Mouse (Mus musculus) spleen, adult 12 weeks (tissue): Measurements from ENCODE around the gene Scn4a.
A peak's percentile ranks its signal among the peaks of the same experiment; 100 is the strongest.

Experiments used
- DNase-seq: peaks from one replicate; pipeline ENCODE4 v3.0.0; 2022; ENCODE audit warnings: low spot score

Scn4a gene

GRCm38 (mm10) chr11:106314333-106314812, 38.7 kb downstream of the Scn4a start, which contains the start of gene Cd79b:
TSS of gene Cd79b (minus strand) at chr11:106314762.
- DNase-seq = peak; percentile 40

DNA sequence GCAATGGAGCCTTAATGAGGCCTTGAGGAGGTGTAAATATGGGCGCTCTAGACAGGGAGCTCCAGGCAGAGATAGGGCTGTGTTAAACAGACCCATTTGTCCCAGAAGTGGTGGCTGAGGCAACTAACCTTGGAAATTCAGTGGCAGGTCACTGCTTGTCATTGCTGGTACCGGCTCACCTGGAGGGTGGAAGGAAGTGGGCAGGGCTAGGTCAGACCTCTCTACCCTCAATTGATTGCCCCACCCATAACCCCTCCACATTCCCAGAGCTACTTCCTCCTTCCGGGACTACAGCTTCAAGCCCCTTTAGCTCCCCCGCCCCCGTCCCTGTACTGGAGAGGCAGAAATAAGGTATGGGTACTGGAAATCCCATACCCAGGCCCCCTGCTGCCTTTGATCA, 39.6 kb downstream of the Scn4a start:
- no peak for DNase-seq

DNA sequence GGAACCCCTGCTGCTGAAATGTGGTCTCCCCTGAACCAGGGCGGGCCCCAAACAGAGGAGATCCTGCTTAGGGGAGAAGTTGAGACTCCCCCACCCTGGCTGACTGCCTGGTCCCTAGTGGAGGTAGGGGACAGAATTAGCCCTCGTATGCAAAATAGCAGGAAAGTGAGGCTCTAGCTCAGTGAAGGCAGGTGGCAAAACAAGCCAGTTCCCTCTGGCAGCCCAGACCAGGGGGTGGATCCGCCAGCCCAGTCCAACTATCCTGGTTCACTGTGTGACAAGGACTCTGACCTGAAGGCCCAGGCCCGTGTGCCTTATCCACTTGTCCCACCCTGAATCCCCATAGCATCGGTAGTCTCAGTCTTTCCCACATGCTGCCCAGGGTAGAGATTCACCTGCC, 43.0 kb downstream of the Scn4a start:
- DNase-seq = no peak

DNA sequence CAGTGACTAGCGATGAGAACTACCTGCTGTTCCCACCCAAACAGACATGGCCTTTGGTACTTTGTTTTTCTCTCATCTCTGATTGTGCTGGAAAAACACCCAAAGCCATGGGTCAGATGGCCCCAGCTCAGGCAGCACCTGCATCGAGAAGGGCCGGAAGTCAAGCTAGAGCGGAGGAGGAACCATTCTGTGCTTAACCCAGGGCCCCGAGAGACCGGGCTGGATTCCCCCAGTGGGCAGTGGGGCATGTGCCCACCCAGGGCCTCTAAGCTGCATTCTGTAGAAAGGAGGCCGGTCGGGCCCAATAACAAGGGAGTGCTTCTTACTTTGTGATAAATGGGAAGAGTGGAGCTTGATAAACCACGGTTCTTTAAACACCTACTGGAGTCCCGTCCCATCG, 44.9 kb downstream of the Scn4a start:
- DNase-seq = peak; percentile 44

GRCm38 (mm10) chr11:106307432-106307831, 45.7 kb downstream of the Scn4a start:
- DNase-seq = no peak

DNA sequence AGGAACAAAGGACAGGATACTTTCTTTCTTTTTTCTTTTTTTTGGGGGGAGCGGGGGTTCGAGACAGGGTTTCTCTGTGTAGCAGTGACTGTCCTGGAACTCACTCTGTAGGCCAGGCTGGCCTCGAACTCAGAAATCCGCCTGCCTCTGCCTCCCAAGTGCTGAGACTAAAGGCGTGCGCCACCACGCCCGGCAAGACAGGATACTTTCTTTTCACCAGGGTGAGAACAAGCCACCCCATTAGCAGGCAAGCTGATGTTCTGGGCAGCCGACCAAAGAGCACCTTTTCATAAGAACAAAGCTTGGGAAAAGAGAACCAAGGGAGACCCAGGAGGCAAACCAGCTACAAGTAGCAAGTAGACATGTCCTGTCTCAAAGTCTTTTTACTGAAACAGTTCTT, 46.3 kb downstream of the Scn4a start:
- no peak for DNase-seq

DNA sequence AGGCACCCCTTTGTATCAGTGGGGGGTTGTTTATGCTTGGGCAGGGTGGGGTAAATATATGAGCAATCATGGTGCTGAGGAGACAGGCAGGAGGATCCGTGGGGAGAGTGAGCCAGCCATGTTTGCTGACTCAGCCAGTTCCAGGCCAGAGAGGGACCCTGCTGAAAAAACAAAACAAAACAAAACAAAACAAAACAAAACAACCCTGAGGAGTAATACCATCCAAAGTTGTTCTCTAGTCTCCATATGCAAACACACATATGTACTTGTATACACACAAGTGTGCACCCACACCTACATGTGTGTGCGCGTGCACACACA, 47.1 kb downstream of the Scn4a start:
- no peak for DNase-seq

- no peak for DNase-seq
These were observed 47.6 kb downstream of the Scn4a start for GRCm38 (mm10) chr11:106305348-106306064.

DNA sequence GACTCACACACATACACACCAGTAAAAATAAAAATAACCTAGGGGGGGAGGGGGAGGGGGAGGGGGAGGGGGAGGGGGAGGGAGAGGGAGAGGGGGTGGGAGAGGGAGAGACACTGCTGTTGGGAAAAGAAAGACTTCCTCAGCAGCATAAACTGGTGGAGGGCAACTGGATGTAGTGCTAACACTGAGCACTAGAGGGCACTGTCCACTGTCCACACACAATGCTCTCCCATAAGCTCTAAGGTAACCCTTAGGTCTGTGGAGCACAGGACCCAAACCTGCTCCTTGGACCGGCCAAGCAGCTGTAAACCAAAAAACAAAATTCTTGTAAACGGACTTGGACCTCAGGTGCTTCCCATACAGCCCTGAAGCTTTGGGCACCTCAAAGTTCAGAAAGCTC, 50.5 kb downstream of the Scn4a start:
- DNase-seq = peak; percentile 62

DNA sequence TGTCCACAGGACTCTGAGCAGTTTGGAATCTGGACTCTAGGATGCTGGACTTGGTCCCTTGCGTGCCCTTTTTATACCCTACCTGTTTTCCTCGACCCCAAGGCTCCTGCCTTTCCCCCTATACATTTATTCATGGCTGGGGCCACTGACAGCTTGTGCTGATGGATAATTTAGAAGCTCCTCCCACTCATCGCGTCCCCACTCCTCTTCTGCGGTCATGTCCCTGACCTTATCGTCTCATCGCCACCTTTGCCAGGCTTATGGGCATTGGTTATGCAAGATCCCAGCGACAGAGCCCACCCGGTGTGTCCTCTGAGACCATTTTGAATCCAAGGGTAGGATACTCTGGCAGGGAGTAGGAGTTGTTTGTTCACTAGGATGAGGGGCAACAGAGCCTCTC, 51.3 kb downstream of the Scn4a start, which contains the start of gene Gh:
Gh (minus strand) TSS at position 101 of the 400 bp plus-strand sequence.
- no peak for DNase-seq

- DNase-seq = no peak
These were observed 61.2 kb downstream of the Scn4a start for GRCm38 (mm10) chr11:106291861-106292260.

DNA sequence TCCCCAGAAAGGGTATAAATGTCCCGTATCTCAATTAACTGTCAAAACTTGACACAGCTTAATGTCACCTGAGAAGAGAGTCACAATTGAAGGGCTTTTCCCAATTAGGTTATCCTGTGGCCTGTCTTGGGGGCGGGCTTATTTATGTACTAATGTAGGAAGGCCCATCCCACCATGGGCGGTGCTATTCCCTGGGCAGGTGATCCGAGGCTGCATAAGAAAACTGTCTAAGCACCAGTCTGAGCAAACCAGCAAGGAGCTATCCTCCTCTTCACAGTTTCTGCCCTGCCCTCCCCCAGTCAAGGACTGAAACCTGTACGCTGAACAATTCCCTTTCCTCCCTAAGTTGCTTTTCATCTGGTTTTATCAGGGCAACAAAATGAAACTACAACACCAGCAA, 62.7 kb downstream of the Scn4a start:
- DNase-seq = no peak

GRCm38 (mm10) chr11:106289369-106289768, 63.7 kb downstream of the Scn4a start:
- DNase-seq = no peak

DNA sequence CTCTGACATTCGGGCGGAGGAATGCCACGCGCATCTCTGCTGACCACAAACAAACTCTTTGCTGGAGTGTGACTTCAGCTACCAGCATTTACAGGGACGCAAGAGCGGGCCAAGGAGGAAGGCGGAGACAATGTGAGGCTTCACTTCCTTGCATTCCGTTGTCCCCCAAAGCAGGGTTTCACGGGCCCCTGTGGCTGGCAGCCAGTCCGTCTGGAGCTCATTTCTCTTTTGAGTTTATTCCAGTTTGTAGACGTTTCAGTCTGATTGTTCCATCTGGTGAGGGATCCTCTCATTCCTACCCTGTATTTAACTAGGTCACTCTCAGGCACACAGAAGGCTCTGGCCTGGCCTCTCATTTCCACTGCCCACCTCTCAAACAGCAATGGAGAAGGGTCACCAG, 66.1 kb downstream of the Scn4a start:
- DNase-seq = no peak

- DNase-seq = no peak
These were observed 66.9 kb downstream of the Scn4a start for GRCm38 (mm10) chr11:106286206-106286605.

DNA sequence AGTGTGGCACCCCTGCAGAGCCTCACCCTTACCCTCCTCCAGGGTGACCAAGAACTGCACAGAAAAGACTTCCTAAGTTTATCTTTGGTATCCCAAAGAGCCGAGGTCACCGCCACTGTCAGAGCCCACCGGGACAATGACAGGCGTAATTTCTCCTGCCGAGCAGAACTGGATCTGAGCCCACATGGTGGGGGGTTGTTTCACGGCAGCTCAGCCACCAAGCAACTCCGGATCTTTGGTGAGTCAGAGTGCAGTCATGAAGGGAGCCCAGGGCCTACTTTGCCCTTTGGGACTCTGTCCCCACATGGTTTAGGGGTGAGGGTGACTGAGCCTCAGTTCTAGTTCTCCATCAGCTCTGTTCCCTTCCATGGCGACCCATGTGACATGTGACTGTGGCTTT, 69.0 kb downstream of the Scn4a start:
- DNase-seq = no peak

GRCm38 (mm10) chr11:106283371-106283770, 69.7 kb downstream of the Scn4a start:
- no peak for DNase-seq

DNA sequence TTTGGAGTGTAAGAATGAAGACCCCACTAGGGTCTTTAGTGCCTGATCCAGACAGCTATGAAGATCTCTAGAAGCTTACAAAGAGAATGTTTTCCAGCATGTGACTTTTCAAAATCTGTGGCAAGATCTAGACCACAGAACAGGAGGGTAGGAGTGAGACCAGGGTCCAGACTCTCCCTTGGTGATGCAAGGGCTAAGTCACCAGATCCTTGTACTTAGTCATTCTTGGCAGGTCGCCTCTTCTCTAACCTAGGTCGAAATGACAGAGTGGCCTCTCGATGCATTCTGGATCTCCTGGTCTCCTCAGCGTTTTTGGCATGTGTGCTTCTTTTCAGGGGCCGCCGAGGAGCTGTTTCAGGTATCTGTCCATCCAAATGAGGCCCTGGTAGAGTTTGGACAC, 70.6 kb downstream of the Scn4a start:
- DNase-seq = no peak

DNA sequence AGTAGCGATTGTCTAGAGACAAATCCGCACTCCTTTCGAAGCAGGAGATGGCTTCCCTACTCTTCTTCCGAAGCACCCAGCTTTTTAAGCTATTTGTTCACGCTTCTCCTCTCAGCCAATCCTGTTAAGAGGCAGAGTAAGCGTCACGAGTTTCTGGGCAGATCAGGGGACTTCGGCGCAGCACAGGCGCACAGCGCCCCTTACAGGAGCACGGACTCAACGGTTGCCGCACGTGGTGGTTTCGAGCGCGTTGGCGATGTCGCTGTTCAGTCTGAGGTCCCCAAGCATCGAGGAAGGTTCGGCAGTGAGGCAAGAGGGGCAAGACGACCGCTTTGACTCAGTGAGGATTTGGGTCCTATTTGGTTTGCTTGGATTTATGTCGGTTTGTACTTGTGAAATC, 76.6 kb downstream of the Scn4a start, which contains the start of gene Tcam1:
Tcam1 (plus strand) TSS at position 219 of the 400 bp plus-strand sequence.
- DNase-seq = peak; percentile 90

- DNase-seq = no peak
These were observed 78.1 kb downstream of the Scn4a start for GRCm38 (mm10) chr11:106274971-106275411.

- no peak for DNase-seq
These were observed 78.7 kb downstream of the Scn4a start for GRCm38 (mm10) chr11:106274374-106274773.

- no peak for DNase-seq
These were observed 79.3 kb downstream of the Scn4a start for GRCm38 (mm10) chr11:106273811-106274210.

DNA sequence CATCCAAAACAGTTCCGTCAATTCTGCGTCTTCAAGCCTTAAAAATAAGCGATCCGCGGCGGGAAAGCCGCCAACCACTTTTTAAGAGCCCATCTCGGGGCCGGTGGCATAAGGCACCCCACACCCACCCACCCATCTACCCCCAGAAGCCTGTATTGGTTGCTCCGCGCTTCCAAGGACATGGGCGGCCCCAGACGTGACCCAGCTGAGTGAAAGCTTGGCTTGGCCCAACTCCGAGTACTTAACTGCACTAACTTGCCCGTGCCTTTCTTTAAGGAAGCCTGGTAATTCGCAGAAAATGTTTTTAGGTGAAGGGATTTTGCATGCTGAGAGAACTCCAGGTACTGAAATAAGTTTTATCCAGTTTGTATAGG, 79.8 kb downstream of the Scn4a start:
- DNase-seq = no peak

DNA sequence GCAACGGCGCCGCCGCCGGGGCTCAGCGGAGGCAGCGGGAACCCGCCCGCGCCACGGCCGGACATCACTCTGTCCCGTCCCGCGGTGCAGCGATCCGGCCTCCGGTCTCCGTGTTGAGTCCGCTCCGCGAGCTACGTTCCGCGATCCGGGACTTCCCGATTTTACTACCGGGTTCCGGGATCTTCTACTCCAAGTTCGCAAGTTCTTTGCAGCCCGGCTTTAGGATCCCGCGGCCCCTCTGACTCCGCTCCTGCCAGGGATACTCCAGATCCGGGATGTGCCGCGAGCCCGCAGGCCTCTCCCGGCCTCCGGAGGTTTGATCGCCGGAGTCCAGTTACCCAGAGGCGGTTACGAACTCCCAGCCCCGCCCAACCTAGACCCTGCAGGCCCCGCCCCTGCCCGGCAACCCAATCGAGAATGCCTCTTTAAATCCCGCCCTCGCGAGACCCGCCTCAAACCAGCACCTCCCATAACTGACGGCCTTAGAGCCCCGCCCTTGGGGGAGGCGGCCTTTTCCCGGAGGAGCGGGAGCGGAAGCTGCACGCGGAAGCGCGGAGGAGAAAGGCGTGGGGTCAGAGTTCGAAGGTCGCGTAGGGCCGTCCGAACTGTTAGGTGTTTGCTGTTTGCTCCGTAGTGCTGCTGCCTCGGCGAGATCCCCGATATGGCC, 80.3 kb downstream of the Scn4a start, which contains the start of gene Smarcd2:
Smarcd2 (minus strand) TSS at position 329 of the 667 bp plus-strand sequence.
- peak; percentile 99 for DNase-seq
